Mouse (Mus musculus) macrophage (primary cell): Measurements from ENCODE around the gene Myg1. TPM values are rescaled to one million over a fixed set of nuclear protein-coding genes. Genes with fewer than 3 reads are reported as not detected.

ENCODE experiments used
- H3K27ac ChIP-seq: fragments of 350-480 bp; formaldehyde crosslinking; 2 replicates; pipeline ENCODE4 v1.9.0; 2021
- H3K36me3 ChIP-seq: fragments of 350-480 bp; formaldehyde crosslinking; 2 replicates; pipeline ENCODE4 v1.9.0; 2021; ENCODE audit errors: inconsistent target
- H3K4me3 ChIP-seq: fragments of 350-480 bp; formaldehyde crosslinking; 2 replicates; pipeline ENCODE4 v1.9.0; 2021; ENCODE audit errors: inconsistent target
- H3K79me2 ChIP-seq: fragments of 350-480 bp; formaldehyde crosslinking; 2 replicates; pipeline ENCODE4 v1.9.0; 2021; ENCODE audit errors: inconsistent target
- WGBS: methylation state at CpG from one replicate; pipeline ENCODE4 v1.1.7; 2026; ENCODE audit warnings: inconsistent platforms; ENCODE audit not compliant: missing documents; 5-methylcytosine and 5-hydroxymethylcytosine counted together
- polyA plus RNA-seq: library from polyadenylated mRNA; stranded (reverse); fragments of 250-400 nt; gene quantifications from 3 replicates; pipeline ENCODE4 v1.2.4, GENCODE M21; 2018; ENCODE audit warnings: inconsistent platforms

The Myg1 gene
- polyA plus RNA-seq, 1 experiment from 2014 or later: 15.1 TPM

DNA sequence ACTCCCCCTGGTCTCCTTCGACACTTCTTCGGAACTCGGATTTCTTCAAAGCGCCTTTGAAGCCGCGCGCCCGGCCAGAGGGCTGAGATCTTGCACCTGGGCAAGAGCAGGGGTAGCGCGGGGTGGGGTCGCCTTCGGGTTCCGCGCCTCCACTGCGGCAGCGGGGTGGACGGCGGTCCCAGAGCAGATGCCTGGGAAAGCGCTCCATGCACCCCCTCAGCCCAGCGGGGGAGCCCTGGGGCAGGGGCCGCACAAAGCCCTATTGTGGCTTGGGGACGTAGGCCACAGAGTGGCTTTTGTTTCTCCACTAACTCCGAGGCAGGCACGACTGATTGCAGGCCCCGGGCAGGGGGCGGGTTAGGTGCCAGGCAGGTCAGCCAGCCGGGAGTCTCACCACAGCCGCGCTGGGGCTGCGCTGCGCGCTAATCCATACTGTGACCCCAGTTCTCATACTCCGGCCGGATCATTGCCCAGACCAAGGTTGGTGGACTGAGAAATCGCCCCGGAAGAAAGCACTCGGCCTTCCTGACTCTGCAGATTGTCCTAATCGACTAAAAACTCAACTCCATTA is 24.4 kb downstream of the Myg1 start:
- 17% methylated on average over 38 of the region's 38 CpGs for WGBS
- Histone ChIP-seq H3K36me3 (no peaks in the 10 kb centered on the region), H3K79me2 (no peaks in the 10 kb centered on the region)

DNA sequence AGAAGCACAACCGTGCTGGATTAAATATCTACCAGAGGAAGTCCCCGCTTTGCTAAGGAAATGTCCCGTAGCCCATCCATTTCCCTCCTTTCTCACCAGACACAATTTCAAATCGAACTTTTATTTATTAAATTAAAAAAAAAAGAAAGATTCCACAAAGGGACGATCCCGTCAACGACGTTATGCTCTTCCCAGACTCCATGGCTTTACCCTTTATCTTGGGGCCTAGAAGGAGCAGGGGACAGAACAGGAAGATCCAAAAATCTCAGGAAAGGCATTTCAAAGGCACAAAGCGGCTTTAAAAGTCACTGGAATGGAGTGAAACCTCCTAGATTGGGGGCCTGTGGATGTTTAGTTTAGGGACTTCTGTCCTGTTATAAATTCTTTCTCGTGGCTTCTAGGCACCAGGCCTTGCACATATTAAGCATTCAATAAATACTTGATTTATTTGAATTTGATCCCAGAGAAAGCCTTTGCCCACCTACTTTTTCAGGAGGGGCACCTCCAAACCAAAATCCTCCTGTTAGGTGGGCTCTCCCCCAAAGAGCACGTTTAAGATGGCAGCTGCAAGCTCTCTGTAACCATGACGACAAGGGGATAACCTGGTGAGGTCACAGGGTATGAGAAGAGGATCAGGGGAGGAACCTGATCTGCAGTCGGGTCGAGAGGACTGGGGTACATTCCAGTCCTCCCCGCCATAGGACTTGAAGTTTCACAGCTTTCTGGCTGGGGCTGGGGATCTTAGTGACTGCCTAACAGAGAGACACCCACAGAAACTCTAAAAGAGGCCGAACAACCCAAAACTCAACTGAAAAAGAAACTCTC is 25.2 kb downstream of the Myg1 start:
- Histone ChIP-seq H3K27ac (no peak overlapping the region), H3K79me2 (no peaks in the 10 kb centered on the region), H3K36me3 (no peaks in the 10 kb centered on the region), H3K4me3 (no peak overlapping the region)
- WGBS: 74% methylated on average over 16 of the region's 16 CpGs

More for the DNA sequence above, 24.4 kb downstream of the Myg1 start:
- H3K27ac ChIP-seq: no peak overlapping the region
- no peak overlapping the region for H3K4me3 ChIP-seq

DNA sequence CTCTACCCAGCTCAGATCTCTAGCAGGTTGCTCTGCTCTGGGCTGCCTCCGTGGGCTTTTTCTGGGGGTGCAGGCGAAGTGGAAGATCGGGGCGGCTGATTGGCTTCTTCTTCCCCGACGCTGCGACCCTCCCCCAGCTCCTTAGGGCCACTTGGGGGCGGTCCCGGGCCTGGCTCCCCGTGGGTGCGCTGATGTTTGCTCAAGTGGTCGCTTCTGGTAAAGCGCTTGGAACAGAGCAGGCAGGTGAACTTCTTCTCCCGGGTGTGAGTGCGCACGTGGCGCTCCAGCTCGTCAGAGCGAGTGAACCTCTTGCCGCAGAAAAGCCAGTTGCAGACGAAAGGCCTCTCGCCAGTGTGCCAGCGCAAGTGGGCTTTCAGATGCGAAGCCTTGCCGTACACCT is 26.6 kb downstream of the Myg1 start:
- H3K79me2 ChIP-seq: no peaks in the 10 kb centered on the region
- no peaks in the 10 kb centered on the region for H3K36me3 ChIP-seq
- WGBS: 4% methylated on average over 24 of the region's 25 CpGs
- no peak overlapping the region for H3K27ac ChIP-seq
- no peak overlapping the region for H3K4me3 ChIP-seq

DNA sequence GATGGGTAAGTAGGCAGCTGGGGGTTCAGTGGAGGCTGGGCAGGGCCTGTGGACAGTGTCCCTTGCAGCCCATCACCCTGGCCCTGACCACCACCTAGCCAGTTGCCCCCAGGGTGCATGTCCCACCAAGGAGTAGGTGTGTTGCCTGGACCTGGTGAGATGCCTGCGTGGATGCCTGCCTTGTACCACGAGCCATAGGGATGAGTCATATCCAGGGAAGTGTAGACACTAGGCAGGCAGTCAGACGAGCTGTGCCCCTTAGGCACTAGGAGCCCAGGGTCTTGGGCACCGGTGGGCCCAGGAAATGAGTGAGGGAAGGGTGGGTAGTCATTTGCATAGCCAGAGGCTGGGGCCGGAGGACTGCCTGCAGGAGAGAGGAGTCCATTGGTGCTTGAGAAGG is 27.3 kb downstream of the Myg1 start:
- 63% methylated on average over 5 of the region's 5 CpGs for WGBS
- Histone ChIP-seq H3K27ac (no peak overlapping the region), H3K4me3 (no peak overlapping the region)

DNA sequence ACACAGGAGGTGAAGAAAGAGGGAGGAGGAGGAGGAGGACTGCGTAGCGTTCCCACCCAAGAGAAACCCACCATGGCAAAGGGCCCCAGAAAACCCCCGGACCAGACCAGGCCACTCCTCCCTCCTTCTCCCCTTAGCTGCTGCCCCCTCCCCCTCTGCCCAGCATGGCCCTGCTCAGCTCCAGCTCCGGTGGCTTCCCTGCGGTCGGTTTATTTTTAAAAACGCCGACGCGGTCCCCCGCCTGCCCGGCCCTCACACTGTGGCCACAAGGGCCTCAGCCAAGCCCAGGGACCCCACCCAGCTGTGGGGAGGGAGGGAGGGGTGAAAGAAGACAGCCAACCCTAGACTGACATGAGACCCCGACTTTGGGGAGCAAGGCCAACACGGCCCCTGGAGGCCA is 31.1 kb downstream of the Myg1 start:
- Histone ChIP-seq H3K36me3 (no peaks in the 10 kb centered on the region), H3K79me2 (no peaks in the 10 kb centered on the region), H3K4me3 (no peak overlapping the region), H3K27ac (no peak overlapping the region)
- WGBS: 6% methylated on average over 14 of the region's 14 CpGs

More for the DNA sequence above, 27.3 kb downstream of the Myg1 start:
- Histone ChIP-seq H3K36me3 (no peaks in the 10 kb centered on the region), H3K79me2 (no peaks in the 10 kb centered on the region)

DNA sequence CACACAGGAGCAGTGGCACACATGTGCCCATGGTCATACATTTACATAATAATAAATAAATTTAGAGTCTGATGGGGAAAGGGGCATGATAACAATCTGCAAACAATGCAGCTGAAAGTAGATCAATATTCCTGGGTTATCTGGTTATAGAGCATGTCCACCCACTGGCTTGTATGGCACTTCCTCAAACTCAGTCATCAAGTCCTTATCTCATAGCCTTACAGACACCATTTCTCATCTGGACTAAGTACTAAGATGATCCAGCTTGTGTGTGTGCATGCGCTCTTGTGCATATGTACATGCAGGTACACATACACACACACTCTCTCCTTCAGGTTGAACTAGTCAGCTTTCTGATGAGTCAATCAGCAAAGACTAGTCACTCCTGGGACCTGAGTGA is 33.2 kb downstream of the Myg1 start:
- 100% methylated on average over 1 of the region's 1 CpGs for WGBS
- Histone ChIP-seq H3K36me3 (no peaks in the 10 kb centered on the region), H3K4me3 (no peak overlapping the region), H3K27ac (no peak overlapping the region), H3K79me2 (no peaks in the 10 kb centered on the region)

DNA sequence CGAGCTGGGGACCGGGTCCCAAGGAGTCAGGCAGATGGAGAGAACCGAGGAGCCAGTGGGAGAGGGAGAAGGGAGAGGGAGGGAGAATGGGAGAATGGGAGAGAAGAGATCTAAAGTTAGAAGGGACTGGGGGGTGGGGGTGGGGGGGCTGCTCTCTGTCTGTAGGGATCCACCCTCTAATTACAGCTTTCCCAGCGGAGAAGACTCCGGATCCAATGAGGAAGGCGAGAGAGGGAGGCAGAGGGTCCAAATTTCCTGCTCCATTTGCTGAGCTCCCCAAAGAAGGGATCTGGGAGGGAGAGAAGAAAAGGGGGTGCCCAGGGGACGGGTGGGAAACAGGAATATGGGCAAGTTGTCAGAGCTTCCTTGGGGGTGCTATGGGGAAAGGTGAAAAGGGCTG is 34.7 kb downstream of the Myg1 start:
- WGBS: 57% methylated on average over 6 of the region's 7 CpGs
- Histone ChIP-seq H3K4me3 (no peak overlapping the region), H3K36me3 (no peaks in the 10 kb centered on the region), H3K79me2 (no peaks in the 10 kb centered on the region), H3K27ac (no peak overlapping the region)

DNA sequence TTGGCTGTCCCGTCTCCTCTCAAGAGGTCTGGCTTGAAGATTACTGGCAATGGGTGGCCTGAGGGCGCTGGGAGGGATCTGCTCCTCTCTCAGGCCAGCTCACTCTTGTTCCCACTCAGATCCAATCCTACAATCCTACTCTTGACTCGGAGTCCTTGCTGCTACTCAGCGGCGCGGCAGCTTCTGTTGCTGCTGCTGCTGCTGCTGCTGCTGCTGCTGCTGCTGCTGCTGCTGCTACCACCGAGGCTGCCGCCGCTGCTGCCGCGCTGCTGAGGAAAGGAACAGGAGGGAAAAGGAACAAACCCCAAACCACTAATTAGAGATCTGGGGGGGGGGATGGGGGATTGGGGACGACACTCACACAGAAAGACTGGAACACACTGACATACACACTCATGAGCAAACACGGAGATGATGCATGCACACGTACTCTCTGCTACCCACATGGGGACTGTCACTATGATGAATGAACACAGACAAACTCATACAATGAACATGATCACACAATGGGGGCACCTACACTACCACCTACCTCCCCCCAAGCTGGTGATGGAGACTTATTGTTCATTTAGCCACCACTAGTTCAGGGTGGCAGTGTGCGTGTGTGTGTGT is 35.3 kb downstream of the Myg1 start, which contains the start of gene Sp7:
Gene Sp7 (minus strand): TSS at position 450 of the 612 bp plus-strand sequence.
- H3K4me3 ChIP-seq: no peak within 1 kb of the TSS
- no peak within 1 kb of the TSS for H3K27ac ChIP-seq
- H3K79me2 ChIP-seq: no peaks in the 10 kb centered on the region
- 8% methylated on average over 15 of the region's 15 CpGs for WGBS
- no peaks in the 10 kb centered on the region for H3K36me3 ChIP-seq

DNA sequence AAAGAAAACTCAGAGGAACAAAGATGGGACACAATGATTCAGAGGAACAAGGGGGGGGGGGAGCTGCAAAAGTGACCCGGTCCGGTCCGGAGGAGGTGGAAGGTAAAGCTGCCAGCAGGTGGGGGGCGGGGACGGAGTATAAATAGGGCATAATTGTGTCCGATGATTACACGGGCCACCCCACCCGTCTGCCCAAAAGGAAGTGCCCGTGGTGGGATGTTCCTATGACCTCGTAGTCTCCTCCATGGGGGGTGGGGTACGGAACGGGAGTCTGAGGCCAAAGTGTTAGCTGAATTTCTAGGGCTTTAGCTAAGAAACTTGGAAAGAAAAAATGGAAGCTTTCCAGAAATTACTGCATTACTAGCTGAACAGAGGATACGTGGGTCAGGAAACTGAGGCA is 38.5 kb downstream of the Myg1 start:
- no peak overlapping the region for H3K4me3 ChIP-seq
- no peak overlapping the region for H3K27ac ChIP-seq
- H3K36me3 ChIP-seq: no peaks in the 10 kb centered on the region
- H3K79me2 ChIP-seq: no peaks in the 10 kb centered on the region
- whole genome bisulfite sequencing: 35% methylated on average over 13 of the region's 13 CpGs

DNA sequence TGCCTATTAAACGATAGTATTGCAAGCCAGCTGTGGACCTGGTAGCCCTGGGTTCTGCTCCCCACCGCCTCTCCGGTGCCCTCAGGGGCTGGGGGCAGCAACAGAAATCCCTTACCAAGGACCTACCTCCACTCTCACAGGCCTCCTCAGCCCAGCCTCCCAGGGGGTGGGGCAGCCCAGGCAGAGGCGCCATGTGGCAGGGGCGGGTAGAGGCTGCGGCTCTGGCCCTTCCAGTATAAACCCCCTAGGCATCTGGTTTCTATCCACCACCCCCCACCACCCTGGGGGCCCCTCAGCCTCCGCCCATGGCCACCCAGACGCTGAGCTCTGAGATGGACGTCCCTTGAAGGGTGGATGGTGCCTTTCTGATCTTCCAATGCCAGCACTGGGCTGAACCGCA is 39.2 kb downstream of the Myg1 start:
- H3K36me3 ChIP-seq: no peaks in the 10 kb centered on the region
- no peaks in the 10 kb centered on the region for H3K79me2 ChIP-seq
- H3K4me3 ChIP-seq: no peak overlapping the region
- H3K27ac ChIP-seq: no peak overlapping the region
- 71% methylated on average over 10 of the region's 10 CpGs for WGBS

DNA sequence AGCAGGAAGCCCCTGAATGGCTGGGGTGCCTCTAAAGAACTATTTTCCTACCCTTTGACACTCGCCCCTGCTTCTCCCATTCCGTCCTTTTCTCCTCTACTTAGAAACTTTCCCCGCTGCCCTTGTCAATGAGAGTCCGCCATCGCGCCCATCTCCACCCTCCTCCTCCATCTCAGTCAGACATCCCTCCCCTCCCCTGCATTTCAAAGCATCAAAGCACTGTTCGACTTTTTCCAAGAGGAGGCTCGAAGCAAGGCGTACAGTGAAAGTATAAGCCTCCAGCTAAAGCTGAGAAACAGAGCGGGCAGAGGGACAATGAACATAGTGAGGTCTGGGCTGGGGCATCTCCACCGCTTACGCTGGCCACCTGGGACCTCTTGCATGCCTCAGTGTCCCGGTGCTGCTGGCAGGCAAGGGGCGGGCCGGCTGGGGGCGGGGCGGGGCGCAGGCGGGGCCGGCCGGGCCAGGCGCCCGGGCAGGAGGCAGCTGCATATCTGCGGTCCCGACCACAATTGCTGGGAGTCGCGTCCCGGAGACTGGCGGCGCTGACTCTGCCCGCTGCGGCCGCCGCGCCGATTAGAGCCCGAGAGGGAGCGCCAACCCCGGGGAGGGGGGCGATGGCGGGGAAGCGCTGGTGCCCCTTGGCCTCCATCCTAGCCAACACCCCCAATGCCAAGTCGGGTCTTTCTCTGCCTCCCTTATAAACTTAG is 45.1 kb downstream of the Myg1 start:
- Histone ChIP-seq H3K4me3 (peak overlapping the region; percentile 32), H3K36me3 (no peaks in the 10 kb centered on the region), H3K79me2 (no peaks in the 10 kb centered on the region), H3K27ac (no peak overlapping the region)
- 7% methylated on average over 41 of the region's 43 CpGs for WGBS

DNA sequence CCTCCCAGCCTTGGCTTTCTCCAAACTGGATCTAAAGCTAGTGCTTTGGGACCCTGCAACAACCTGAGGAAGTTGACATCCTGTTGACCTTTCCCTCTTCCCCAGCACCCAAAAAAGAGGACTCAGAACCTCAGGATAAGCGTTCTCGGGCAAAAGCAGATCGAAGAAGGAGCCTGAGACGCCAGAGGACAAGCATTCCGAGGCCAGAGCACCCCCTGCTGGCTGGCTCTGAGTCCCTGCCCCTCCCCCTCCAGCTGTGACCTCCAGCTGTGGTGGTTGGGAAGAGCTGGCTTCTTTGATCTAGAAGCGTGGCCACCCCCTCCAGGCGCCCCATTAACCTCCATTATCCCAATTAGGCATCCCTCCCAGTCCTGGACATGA is 45.6 kb downstream of the Myg1 start:
- no peak overlapping the region for H3K27ac ChIP-seq

DNA sequence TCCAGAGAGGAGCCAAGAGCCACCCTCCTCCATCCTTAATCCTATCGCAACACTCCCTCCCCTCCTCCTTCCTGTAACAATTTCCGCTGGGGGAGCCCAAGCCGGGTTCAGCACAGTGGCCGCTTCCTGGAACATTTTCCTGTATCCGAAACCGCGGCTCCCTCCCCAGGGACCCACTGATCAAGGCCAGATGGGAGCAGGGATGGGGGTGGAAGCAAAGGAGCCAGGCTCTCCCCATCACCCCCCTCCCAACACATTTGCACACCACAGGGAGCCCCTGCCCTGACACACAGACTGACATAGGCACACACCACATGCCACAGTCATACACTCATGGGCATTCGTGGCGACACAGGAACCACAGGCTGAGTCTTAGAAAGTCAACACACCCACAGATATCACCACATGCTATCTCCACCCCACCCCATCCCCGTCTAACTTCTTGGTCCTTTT is 46.3 kb downstream of the Myg1 start:
- no peak overlapping the region for H3K4me3 ChIP-seq
- WGBS: 7% methylated on average over 9 of the region's 10 CpGs
- 0 out of 2 replicates have a peak overlapping the region, but pooled peaks have one; percentile 1 for H3K27ac ChIP-seq
- H3K36me3 ChIP-seq: no peaks in the 10 kb centered on the region
- H3K79me2 ChIP-seq: no peaks in the 10 kb centered on the region

More for the DNA sequence above, 45.6 kb downstream of the Myg1 start:
- H3K4me3 ChIP-seq: peak overlapping the region; percentile 32
- 4% methylated on average over 6 of the region's 7 CpGs for WGBS
- no peaks in the 10 kb centered on the region for H3K79me2 ChIP-seq
- H3K36me3 ChIP-seq: no peaks in the 10 kb centered on the region

DNA sequence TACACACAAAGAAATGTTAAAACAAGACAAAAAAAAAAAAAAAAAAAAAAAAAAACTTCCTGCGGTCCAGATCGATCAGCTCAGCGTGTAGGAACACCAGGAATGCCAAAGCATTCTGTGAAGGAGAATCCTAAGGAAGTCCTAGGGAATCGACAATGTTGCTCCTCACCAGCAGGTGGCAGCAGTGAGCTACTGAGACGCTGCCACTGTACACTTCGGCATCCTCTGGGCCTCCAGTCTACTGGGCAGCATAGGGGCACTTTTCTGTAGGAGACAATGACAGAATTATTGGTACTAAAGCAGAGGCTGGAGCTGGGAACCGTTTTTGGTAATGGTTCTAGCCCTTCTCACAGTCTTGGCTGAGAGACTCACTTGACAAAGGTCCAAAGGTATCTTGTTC is 50.1 kb downstream of the Myg1 start:
- Histone ChIP-seq H3K79me2 (no peaks in the 10 kb centered on the region), H3K4me3 (no peak overlapping the region), H3K36me3 (no peaks in the 10 kb centered on the region), H3K27ac (no peak overlapping the region)
- 4% methylated on average over 7 of the region's 7 CpGs for WGBS
